Mouse (Mus musculus): ENCODE results near the gene Lrrc75a.

GRCm38 (mm10) chr11:62668986-62669385, 20.7 kb upstream of the Lrrc75a start:
- TF ChIP-seq CTCF (IDR thresholded peaks at IDR 0.05; ENCODE audit: extremely low read depth, insufficient read length, insufficient replicate concordance, low read depth, low read length) (no peak), POLR2A (IDR thresholded peaks at IDR 0.05; ENCODE audit: low read depth, low read length) (no peak)

Data from small intestine, adult 2 months (tissue).